Mouse (Mus musculus) kidney, adult 8-10 months (tissue): ENCODE results near the gene Fgfr2.

Experiments
- DNase-seq, 2 experiments: peaks; one replicate each; pipeline ENCODE4 v3.0.0; 2022

Gene Fgfr2

DNA sequence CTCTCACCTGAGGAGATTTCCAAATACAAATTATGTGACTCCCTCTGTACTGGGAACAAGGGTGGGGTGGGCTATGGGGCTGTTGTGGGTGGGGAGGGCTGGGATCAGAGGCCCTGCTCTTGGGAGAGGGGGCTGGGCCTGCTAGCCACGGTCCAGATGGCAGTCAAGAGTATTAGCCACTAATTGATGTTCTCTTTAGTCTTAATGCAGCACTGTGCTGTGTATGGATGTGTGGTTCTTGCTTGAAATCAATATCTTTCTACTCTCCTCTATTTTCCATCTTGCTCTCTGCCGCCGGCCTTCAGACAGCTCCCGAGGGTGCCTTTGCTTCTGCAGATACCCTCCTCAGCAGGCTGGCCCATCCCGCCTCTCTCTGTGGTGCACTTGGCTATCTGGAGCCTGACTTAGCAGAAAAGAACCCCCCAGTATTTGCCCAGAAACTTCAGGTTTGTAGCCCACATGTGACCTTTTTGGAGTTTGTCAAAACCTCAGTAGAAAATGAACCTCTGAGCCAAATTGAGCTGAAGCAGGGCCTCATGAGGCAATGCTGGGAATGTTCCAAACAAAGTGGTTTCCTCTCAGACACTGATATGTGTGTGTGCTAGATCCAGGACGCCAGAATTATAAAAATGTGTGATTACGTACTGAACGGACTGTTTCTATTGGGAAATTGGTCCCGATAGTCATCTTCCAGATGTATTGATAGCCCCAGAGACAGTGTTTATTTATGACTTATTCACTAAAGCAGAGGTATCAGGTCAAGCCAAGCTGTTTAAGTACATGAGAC, 2379.7 kb downstream of the Fgfr2 start:
- DNase-seq, result no peak

DNA sequence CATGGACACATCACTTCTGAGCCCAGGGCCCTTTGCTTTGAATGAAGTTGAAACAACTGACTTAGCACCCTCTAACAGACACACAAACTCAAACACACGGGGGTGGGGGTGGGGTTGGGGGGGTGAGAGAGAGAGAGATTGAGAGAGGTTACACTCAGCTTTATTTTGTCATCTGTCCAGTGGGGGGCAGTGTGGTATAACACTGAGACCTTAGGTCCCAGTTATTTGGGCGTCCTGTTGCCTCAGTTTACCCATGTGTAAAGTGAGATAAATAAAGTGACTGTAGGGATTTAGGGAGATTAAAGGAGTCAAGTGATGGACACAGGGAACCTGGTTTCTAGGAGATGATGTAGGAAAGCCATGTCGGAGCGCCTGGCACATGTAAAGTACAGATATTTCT, 2382.1 kb downstream of the Fgfr2 start:
- DNase-seq, result no peak

DNA sequence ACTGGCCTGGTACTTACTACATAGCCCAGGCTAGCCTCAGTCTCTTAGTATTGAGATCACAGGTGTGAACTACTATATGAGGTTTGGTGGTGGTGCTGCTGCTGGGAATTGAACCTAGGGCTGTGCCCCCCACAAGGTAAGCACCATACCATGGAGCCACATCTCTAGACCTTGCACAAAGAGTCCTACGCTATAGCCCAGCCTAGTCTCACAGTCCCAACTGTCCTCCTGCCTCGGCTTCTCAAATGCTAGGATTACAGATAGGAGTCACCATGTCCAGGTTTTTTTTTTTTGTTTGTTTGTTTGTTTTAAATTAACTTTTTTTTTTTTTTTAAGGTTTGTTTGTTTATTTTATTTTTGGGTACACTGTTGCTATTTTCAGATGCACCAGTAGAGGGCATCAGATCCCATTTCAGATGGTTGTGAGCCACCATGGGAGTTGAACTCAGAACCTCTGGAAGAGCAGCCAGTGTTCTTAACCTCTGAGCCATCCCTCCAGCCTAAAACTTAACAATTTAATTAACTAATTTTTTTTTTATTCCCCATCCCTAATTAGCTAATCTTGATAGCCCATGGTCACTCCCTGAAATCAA, 2388.9 kb downstream of the Fgfr2 start:
- DNase-seq, result no peak

DNA sequence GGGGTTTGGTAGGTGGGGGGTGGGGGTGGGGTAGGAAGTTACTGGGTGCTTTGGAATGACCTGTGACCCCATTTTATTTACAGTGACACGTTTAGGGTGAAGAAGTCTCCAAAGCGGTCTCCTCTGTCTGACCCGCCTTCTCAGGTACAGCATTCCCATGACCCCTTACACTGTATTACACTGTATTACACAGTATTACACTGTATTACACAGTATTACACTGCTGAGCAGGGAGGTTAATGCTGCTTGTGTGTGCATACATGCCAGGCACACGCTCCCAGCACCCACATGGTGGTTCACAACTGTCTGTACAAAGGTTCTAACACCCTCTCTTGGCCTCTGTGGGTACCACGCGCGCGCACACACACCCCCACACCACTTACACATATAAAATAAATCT, 2389.7 kb downstream of the Fgfr2 start:
- no peak for DNase-seq

DNA sequence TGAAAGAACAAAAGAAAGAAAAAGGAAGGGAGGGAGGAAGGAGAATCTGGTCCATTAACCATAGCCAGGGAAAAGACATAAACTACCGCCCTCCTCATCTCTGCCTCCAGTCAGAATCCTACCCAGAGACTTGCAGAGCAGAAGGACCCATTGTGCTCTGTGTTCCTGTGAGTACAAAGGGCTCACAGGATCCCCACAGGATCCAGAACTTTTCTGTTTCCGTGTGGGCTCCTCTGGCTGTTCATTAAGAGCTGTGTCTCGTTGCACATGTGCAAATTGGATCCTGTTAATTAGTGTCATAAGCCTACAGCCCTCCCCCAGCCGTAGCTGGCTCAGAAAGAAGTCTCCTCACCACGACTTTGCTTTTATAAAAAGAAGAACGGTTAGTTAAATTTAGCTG, 2390.2 kb downstream of the Fgfr2 start:
- DNase-seq, result peak; percentile 74 to 77

- no peak for DNase-seq
Observed at GRCm38 (mm10) chr7:130731792-130732191, 2391.4 kb downstream of the Fgfr2 start.

DNA sequence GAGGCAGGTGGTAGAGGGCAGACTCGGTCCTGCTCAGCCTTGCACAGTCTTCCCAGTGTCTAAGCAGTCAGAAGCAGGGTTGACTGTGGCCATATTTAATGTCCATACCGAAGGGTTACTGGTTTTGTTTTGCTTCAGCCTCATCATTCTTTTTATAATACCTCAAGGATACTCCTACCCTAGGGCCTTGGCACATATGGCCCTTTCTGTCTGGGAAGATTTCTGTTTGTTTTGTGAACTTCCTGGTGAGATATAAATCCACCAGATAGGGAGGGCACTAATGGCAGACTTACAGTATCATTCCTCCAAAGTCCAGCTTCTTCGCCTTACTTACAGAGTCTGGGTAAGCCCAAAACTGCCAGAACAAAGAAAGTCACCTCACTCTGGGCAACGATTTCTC, 2395.6 kb downstream of the Fgfr2 start:
- DNase-seq, result no peak

DNA sequence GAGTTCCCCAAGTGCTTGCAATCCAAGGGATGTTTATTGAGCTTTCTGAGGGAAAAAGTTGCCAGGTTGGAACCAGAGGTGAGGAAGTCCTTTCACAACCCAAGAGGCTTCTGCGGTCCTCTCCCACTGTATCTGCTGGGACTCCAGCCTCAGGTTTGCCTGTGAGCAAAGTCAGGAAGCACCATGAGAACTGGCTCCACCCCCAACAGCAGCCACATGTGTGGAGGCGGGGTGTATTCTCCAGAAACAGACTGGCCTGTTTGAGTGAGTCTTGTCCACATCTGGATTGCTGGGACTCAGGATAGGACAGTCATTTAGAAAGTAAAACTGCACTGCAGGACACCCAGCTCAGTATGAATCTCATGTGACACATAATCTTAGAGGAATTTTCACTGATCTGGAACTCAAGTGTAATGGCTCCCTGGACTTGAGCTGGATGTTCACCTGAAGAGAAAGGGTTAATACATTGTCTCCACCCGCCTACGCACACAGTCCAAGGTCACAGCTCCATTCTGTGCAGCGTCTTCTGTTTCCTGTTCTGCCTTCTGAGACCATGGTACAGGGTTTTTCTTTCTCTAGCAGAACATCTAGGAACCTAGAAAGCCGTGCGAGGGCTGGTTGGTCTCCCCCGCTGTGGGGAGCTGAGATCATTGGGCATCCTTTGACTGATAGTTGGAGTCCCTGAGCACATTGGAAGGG, 2396.3 kb downstream of the Fgfr2 start:
- no peak for DNase-seq

DNA sequence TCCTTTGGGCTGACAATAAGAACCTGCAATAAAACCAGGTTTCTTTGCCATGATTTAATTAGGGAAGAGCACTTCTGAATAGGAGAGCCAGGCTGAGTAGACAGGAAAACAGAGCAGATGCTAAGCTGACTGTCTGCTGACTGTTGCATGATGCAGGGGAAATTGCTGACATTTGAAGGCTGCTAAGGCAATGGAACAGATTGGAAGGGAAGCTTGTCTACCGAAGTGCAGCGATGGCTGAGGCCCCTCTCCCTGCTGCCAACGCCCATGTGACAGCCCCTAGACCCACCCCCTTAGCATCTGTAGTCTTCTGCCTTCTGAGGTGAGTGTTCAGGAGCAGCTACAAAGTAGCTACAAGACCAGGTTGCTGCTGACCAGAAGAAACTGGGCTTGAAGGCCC, 2397.0 kb downstream of the Fgfr2 start:
- no peak for DNase-seq

DNA sequence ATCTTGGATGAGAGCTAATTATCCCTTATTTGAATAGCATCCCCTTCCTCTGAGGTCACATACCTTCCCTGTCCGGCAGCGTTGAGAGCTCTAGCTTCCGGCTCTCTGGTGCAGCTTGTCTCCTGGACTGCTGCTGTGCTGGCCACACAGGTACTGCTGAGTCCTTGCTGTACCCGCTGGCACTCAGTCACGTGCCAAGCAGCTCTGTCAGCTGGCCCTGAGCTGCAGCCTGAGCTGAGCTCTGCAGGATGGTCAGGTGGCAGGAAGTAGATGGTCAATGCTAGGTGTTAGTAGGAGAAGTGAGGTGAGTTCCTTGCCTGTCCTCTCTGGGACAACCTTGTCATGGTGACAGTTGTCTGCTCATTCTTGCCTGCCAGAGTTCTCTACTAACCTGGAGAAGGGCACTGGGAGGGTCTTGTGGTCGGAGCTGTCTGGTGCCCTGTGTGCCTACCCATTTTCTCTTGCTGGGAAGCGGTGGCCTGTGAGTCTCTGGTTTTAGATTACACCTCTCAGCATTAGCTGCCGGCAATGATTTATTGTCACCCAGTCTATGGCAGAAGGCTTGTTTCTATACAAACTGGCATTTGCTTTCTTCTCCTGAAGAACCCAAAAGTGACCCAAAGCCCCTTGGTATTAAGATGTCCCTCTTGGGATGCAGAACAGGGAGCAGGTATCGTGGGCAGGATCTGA, 2402.4 kb downstream of the Fgfr2 start:
- DNase-seq, result peak; percentile 68 to 70

- DNase-seq, result peak; percentile 37 to 54
Observed at GRCm38 (mm10) chr7:130719931-130720598, 2403.1 kb downstream of the Fgfr2 start.

DNA sequence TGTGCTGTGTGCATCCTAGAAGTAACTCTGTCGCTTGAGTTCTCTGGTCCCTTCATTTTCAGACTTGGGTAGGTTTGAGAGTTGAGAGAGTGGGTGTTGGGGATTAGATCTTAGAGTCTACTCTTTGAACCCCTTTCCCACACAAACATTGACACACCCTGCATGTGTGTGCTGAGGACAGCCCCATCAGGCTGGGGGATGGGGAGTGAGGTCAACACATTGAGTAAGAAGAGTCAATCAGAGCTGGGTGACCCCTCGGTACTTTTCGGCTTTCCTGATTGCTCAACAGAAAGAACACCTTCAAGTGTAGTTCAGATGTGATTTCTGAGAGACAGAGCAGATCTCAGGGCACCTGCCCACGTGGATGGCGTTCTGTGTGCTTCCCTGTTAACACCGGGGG, 2406.2 kb downstream of the Fgfr2 start:
- no peak for DNase-seq

GRCm38 (mm10) chr7:130716341-130716740, 2406.8 kb downstream of the Fgfr2 start:
- no peak for DNase-seq

- no peak for DNase-seq
Observed at GRCm38 (mm10) chr7:130715467-130715866, 2407.7 kb downstream of the Fgfr2 start.

DNA sequence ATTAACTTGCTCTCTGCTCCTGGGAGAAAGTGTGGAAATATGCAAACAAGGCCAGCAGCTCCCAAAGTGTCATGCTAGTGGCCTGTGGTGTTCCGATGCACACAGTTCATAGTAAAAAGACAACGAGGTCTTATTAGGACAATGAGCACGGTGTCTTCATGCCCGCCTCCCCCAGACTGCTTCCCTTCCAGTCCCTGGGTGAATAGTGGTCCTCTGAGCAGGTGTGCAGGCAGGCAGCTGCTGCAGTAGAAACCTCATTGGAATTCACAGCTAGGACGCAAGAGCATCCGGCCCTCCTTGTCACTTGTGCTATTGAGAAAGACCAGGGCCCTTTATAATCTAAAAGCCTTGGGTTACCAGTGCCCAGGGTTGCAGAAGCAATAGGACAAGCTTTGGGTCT, 2409.8 kb downstream of the Fgfr2 start:
- no peak for DNase-seq

DNA sequence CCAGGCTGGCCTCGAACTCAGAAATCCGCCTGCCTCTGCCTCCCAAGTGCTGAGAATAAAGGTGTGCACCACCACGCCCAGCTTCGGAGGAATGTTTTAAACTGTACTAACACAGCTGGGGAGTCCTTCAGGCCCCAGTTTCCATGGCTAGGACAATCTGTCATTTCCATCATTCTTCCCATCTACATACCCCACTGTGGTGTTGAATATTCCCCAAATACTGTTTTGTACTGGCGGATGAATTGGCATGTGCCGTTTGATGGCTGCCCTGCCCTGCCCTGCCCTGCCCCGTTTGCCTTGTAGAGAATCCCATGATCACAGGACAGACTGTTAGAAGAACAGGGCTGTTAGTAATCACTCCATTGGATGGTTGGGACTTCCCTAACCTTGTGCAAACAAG, 2411.3 kb downstream of the Fgfr2 start:
- no peak for DNase-seq

DNA sequence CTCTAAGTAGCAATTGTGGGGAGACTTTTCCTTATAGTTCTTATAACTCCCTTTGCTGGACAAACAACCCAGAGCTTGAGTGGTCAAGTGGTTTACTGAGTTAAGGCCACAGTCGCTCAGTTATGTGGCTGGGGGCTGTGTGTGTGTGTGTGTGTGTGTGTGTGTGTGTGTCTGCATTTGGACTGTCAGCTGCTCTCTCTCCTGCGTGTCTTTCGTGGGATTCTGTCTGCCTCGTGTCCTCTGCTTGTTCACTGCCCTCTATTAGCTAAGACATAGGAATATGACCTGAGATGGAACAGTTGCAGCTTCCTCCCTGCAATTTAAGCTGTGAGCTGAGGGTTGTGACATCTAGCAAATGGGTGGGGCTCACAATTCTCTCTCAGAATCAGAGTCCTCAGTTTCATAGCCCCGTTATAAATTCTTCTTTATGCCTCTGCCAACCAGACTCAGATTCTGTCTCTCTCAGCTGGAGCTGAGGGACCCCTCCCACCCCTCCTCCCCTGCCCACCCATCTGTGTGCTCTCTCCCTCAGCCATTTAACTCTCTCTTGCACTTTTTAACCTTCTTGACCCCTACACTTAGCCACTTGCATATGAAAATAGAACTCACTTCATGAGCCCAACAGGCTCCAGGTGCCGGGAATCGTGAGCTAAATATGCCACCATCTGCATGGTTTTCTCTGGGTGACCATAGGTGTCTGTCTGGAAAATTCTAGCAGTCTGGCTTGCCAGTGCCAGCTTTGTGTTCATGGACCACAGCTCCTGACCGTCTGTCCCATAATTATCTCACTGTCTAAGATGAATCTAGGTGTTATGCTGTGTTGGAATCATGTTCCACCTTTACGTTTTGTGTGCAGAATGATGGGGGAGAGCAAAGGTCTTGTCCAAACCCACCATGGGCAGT, 2413.5 kb downstream of the Fgfr2 start:
- no peak for DNase-seq

DNA sequence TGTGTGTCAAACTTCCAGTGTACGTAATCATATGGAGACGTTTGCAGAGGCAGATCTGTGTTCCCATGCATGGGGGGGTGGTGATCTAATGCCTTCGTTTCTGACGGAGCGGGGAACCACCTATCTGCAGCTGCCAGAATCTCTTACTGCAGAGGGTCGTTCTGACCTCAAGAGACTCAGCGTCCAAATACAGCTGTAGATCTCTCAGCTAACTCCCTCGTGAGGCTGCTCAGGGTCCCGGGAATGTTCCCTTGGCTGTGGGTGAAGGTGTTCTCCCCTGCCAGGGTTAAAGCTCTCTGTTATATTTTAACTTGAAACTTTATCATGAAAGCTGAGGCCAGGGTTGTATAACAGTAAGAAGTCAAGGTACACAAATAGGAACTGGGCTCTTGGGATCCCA, 2414.2 kb downstream of the Fgfr2 start:
- peak; percentile 60 to 83 for DNase-seq

GRCm38 (mm10) chr7:130705230-130705629, 2417.9 kb downstream of the Fgfr2 start:
- DNase-seq, result no peak

DNA sequence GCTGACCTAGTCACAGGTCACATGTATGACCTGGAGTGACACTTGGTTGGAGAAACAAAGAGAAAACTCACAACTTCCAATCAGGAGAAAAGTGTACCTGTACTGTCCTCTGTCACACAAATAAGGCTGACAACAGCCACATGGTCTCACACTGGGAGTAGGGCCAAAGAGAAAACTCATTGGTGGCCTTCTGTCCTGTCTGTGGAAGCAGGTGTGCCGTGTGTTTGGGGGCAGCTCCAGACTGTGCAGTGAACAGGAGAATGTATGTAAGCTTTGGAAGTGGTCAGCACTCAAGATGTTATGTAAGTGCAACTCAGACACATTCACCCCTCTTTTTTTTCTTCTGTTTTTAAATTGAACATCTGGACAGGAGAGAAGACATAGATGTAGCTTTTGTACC, 2421.8 kb downstream of the Fgfr2 start:
- no peak for DNase-seq

GRCm38 (mm10) chr7:130698480-130698879, 2424.7 kb downstream of the Fgfr2 start:
- DNase-seq, result no peak
